Mouse (Mus musculus) retina, postnatal 7 days (tissue): ENCODE measurements at regions not wholly inside any gene's neighbourhood (a gene's known extent, or its start where the extent isn't known, plus 50 kb on each side); places are given as distances from the start of the nearest gene placed in this dataset.

Experiments used
- DNase-seq: peaks from one replicate; pipeline ENCODE4 v3.0.0-alpha.2; 2012; ENCODE audit warnings: low read depth, low spot score

DNA sequence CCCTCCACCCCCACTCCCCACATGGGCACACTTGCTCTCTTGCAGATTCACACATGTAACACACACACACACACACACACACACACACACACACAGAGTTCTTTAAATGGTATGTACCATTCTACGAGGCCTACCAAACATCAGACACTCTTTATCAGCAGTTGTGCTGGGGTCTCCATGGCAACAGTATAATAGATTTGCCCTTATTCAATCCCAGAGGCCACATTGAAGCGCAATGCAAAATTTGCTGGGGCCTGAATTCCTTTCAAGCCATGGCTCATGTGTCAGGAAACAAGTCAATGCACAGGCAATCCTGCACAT is 502.7 kb upstream of the Smim15 start:
- DNase-seq: no peak

DNA sequence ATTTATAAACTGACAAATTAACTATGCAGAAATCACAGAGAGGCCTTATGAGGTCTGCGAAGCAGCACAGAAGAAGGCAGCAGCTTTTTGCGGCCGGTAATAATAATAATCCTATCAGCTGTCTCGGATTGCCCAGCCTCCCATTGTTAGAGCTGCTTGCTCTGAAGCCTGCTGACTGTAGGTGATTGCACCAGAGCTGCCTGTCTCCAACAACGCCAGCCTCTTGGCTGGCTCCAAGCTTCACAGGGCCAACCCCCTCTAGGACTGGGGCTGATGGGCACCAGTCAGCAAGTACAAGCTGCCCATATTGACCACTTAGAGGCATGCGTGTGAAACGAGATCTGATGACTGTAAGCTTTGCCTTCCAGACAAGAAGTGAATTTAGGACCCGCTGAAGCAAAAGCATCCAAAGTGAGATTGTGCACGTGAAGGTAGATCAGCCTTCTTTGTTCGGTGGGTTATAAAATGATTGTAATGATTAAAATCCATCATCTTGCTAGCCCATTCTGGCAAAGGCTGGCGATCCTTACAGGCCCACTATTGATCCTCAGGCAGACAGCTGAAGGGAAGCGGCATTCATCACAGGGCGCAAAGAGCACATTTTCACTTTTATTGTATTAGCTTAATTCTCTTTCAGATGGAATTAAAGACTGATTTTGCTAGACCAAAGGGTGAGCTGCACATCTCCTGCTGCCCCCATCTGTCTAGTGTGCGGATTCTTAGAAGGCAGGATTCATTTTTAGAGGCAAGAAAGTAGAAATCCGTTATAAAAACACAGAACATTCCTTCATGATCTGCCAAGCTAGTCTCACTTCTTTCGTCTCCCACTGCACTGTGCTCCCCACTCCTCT is 503.2 kb upstream of the Smim15 start:
- peak; percentile 27 for DNase-seq

GRCm38 (mm10) chr13:107540305-107540704 is 503.9 kb upstream of the Smim15 start:
- DNase-seq: no peak

GRCm38 (mm10) chr13:107539867-107540266 is 504.4 kb upstream of the Smim15 start:
- no peak for DNase-seq

DNA sequence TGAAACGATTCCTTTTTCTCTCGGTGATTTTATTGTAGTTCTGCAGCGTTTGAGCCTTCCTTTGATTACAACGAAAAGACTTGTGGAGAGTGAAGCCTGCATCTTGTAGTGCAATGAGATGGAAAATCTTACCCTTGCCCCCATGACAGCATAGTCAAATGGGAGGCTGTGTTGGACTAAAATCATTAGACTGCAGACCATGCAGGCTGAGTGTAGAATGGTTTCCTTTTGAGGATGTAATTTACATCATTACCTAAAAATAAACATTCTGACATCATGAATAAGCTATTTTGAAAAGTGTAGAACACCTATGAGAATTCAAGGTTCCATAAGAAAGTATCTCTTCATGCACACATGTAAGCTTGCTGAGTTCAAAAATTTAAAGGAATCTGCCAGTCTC is 504.9 kb upstream of the Smim15 start:
- no peak for DNase-seq

- no peak for DNase-seq
Observed at GRCm38 (mm10) chr13:107535213-107535612, 509.0 kb upstream of the Smim15 start.

DNA sequence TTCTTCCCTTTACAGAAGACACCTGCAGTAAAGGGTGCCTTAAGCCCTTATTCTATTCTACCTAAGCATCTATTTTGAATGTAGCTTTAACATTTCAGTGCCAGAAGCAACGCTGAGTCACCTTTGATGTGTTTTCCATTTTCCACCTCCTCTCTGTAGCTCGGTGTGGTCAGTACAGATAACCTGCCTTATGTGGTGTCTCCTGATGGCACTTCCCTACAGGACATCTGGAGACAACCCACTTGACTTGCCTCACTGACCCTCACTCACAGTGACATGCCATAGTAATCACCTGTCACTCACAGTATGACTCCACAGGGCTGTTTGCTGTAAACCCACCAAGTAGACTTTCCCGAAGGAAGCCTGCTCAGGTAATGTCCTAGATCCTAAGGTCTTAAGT is 510.9 kb upstream of the Smim15 start:
- DNase-seq: no peak

DNA sequence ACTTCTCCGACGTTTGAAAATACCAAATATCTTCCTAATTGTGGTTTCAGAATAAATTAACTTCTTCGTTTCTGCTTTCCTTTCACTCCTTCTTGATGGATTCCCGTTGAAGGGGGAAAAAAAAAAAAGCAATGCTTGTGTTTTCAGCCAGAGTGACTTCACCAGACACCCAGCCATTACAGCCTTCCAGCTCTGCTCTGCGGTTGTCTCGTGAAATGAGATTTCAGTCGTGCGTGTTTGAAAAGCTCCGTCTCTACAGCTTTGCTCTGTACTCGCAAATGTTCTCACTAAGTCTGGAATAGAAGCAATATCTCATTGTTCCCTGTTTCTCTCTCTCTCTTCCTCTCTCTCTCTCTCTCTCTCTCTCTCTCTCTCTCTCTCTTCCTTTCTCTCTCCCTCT is 509.6 kb upstream of the Kif2a start:
- DNase-seq: no peak

GRCm38 (mm10) chr13:107531026-107531425 is 509.1 kb upstream of the Kif2a start:
- DNase-seq: no peak

DNA sequence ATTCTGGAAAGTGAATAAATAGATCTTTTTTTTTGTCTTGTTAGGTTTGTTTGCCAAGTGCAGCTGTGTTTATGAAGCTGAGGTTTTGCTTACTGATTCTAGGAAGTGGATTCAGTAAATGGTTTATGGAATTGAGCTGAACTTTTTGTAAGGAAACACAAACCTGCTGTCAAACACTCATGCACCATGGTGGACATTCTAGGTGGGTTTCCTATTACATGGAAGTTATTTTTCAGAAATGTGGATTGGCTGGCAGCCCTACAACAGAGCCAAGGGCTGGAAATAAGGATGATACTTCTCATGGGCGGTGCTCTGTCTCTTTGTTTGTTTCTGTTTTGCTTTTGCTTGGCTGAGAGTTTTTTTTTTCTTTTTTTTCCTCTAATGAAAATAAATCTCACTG is 508.5 kb upstream of the Kif2a start:
- no peak for DNase-seq

GRCm38 (mm10) chr13:107528724-107529456 is 507.0 kb upstream of the Kif2a start:
- DNase-seq: no peak

DNA sequence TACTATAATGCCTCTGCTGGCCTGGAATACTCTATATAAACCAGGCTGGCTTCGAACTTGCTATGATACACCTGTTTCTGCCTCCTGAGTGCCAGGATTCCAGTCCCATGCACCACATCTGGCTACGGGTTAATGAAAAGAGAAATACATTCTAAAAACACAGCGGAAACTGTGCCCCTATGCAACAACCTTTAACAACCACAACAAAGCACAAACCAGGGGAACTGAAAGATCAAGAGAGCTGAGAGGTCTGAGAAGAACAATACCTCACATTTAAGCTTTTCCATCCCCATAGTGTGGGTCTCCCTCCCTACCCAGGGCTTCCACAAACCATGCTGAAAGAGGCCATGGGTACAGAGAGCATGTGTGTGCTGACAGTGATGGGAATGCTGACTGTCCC is 501.0 kb upstream of the Kif2a start:
- no peak for DNase-seq

GRCm38 (mm10) chr13:107514236-107514635 is 492.3 kb upstream of the Kif2a start:
- no peak for DNase-seq

DNA sequence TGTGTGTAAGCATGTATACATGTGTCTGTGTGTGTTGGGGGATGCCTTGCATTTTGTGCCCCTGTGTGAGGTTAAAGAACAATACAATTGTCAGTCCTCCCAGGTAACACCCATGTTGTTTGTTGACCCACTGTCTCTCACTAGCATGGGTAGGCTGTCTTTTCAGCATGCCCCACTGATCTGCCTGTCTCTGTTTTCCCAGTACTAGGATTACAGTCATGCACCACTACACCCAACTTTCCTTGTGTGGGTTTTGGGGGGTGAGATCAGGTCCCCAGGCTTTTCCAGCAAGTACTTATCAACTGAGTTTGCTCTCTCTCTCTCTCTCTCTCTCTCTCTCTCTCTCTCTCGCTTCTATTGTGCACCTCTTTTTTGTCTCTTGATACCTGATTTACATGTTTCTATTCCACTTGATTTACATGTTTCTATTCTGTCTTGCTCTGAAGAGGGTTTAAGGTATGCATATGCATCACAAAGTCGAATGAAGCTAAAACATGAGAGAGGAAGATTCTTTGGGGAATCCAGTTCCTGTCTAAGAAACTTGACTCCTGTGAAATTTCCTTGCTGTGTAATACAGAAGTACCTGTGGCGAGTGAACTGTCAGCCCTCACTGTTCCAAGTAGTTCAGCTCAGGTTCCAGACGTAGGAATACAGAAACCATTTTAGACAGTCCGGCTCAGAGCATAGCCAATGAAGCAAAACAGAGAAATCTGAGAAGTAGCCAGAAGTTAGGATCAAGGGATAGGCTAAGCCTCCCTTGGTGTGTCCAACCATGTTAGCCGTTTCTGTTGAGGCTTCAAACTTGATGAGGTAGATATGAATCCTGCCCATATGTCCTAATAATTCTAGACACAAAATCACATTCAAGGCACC is 491.6 kb upstream of the Kif2a start:
- DNase-seq: no peak

DNA sequence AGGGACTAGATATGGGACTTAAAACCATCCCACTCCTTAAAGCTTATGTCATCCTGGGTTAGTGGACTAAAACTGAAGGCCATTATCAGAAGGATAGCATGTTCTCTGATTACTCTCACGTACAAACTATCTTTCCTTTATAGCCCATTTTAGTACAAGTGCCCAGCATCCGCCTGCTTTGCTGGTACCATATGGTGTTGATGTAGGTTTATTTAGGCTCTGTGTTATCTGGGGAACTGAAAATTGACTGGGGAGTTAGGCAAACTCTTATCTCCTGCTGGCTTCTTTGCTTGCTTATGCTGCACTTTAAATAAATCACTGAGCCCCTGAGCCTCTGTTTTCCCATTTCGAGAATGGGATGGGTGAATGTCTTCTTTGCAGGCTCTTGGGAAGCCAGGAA is 485.4 kb upstream of the Kif2a start:
- DNase-seq: no peak

DNA sequence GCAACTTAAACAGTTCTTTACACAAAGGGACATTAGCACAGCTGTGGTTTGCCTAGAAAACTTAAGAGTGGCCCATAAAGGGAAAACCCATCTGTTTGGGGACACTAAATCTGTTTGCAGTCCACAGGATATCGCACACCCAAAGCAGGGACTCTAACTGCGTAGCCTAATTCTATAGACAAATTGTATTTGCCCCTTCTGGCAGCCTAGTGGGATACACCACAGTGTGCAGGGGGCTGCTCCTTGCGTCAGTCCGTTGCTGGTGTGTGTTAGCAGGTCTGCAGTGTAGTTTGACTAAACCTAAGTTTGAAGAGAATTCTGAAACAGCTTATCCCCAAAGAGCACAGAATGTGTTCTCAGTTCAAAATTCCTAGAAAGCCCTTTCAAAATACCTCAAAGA is 484.9 kb upstream of the Kif2a start:
- DNase-seq: no peak

GRCm38 (mm10) chr13:107505318-107505717 is 483.4 kb upstream of the Kif2a start:
- no peak for DNase-seq

- DNase-seq: no peak
Observed at GRCm38 (mm10) chr13:107502261-107502660, 480.3 kb upstream of the Kif2a start.

- DNase-seq: no peak
Observed at GRCm38 (mm10) chr13:107500776-107501489, 479.0 kb upstream of the Kif2a start.

DNA sequence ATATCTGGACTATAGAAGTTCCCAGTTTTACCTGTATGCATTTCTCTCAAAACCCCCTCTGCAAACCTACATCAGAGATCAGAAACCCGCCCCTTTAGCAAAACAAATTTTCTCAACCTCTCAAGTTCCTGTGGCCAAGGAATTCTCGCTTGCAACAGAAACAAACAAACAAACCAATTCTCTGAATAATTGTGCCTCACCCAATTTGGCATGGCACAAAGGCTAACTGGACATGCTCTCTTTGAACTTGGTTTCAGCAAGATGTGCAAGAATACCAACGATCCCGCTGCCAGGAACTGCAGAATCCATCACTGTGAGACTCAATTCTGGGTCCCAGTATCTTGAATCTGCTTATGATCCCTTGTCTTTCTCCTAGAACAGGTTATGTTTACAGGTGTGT is 477.4 kb upstream of the Kif2a start:
- no peak for DNase-seq

- DNase-seq: no peak
Observed at GRCm38 (mm10) chr13:107495161-107495732, 473.3 kb upstream of the Kif2a start.
